Mouse (Mus musculus): ENCODE results near the gene Trub2. TPM values are rescaled to one million over a fixed set of nuclear protein-coding genes. Genes with fewer than 3 reads are reported as not detected.

Gene Trub2
- polyA plus RNA-seq, 1 experiment = 40.0 TPM

GRCm38 (mm10) chr2:29733348-29733747 is 55.0 kb downstream of the Trub2 start:
- TF ChIP-seq POLR2A (IDR thresholded peaks at IDR 0.05; ENCODE audit: extremely low read depth, insufficient read depth, low read length) = no peak

GRCm38 (mm10) chr2:29732559-29732958 is 55.7 kb downstream of the Trub2 start:
- Histone ChIP-seq H3K27ac (ENCODE audit: insufficient read depth, low read length) (no peak overlapping the region), H3K4me1 (ENCODE audit: control insufficient read depth, insufficient read depth, low read length) (no peaks in the 10 kb centered on the region), H3K4me3 (ENCODE audit: insufficient read depth, low read length) (no peak overlapping the region)
- no peak for TF ChIP-seq CTCF (IDR thresholded peaks at IDR 0.05; ENCODE audit: extremely low read depth, insufficient read depth, low read length)
- TF ChIP-seq POLR2A (IDR thresholded peaks at IDR 0.05; ENCODE audit: extremely low read depth, insufficient read depth, low read length) = no peak

More at GRCm38 (mm10) chr2:29733348-29733747, 55.0 kb downstream of the Trub2 start:
- Histone ChIP-seq H3K4me1 (ENCODE audit: control insufficient read depth, insufficient read depth, low read length) (no peaks in the 10 kb centered on the region), H3K27ac (ENCODE audit: insufficient read depth, low read length) (no peak overlapping the region), H3K4me3 (ENCODE audit: insufficient read depth, low read length) (no peak overlapping the region)

GRCm38 (mm10) chr2:29731545-29731944 is 56.8 kb downstream of the Trub2 start:
- no peak for TF ChIP-seq POLR2A (IDR thresholded peaks at IDR 0.05; ENCODE audit: extremely low read depth, insufficient read depth, low read length)
- TF ChIP-seq CTCF (IDR thresholded peaks at IDR 0.05; ENCODE audit: extremely low read depth, insufficient read depth, low read length) = peak; percentile 49
- H3K4me1 ChIP-seq (ENCODE audit: control insufficient read depth, insufficient read depth, low read length) = no peaks in the 10 kb centered on the region
- no peak overlapping the region for H3K27ac ChIP-seq (ENCODE audit: insufficient read depth, low read length)
- H3K4me3 ChIP-seq (ENCODE audit: insufficient read depth, low read length) = no peak overlapping the region

GRCm38 (mm10) chr2:29729500-29729899 is 58.8 kb downstream of the Trub2 start:
- H3K4me3 ChIP-seq (ENCODE audit: insufficient read depth, low read length) = no peak overlapping the region
- no peak overlapping the region for H3K27ac ChIP-seq (ENCODE audit: insufficient read depth, low read length)
- no peak for TF ChIP-seq POLR2A (IDR thresholded peaks at IDR 0.05; ENCODE audit: extremely low read depth, insufficient read depth, low read length)
- H3K4me1 ChIP-seq (ENCODE audit: control insufficient read depth, insufficient read depth, low read length) = no peaks in the 10 kb centered on the region

GRCm38 (mm10) chr2:29724664-29725365 is 63.5 kb downstream of the Trub2 start:
- TF ChIP-seq CTCF (IDR thresholded peaks at IDR 0.05; ENCODE audit: extremely low read depth, insufficient read depth, low read length) (no peak), POLR2A (IDR thresholded peaks at IDR 0.05; ENCODE audit: extremely low read depth, insufficient read depth, low read length) (no peak)
- no peak overlapping the region for H3K27ac ChIP-seq (ENCODE audit: insufficient read depth, low read length)
- H3K4me1 ChIP-seq (ENCODE audit: control insufficient read depth, insufficient read depth, low read length) = no peaks in the 10 kb centered on the region
- H3K4me3 ChIP-seq (ENCODE audit: insufficient read depth, low read length) = no peak overlapping the region

- Histone ChIP-seq H3K4me3 (ENCODE audit: insufficient read depth, low read length) (no peak overlapping the region), H3K4me1 (ENCODE audit: control insufficient read depth, insufficient read depth, low read length) (no peaks in the 10 kb centered on the region), H3K27ac (ENCODE audit: insufficient read depth, low read length) (no peak overlapping the region)
- no peak for TF ChIP-seq POLR2A (IDR thresholded peaks at IDR 0.05; ENCODE audit: extremely low read depth, insufficient read depth, low read length)
Observed at GRCm38 (mm10) chr2:29723132-29723531, 65.2 kb downstream of the Trub2 start.

GRCm38 (mm10) chr2:29718581-29718980 is 69.7 kb downstream of the Trub2 start:
- Histone ChIP-seq H3K27ac (ENCODE audit: insufficient read depth, low read length) (no peak overlapping the region), H3K4me3 (ENCODE audit: insufficient read depth, low read length) (no peak overlapping the region), H3K4me1 (ENCODE audit: control insufficient read depth, insufficient read depth, low read length) (no peaks in the 10 kb centered on the region)
- TF ChIP-seq CTCF (IDR thresholded peaks at IDR 0.05; ENCODE audit: extremely low read depth, insufficient read depth, low read length) (no peak), POLR2A (IDR thresholded peaks at IDR 0.05; ENCODE audit: extremely low read depth, insufficient read depth, low read length) (no peak)

GRCm38 (mm10) chr2:29716691-29717090 is 71.6 kb downstream of the Trub2 start:
- no peak overlapping the region for H3K4me3 ChIP-seq (ENCODE audit: insufficient read depth, low read length)
- no peak for TF ChIP-seq POLR2A (IDR thresholded peaks at IDR 0.05; ENCODE audit: extremely low read depth, insufficient read depth, low read length)
- TF ChIP-seq CTCF (IDR thresholded peaks at IDR 0.05; ENCODE audit: extremely low read depth, insufficient read depth, low read length) = no peak
- H3K4me1 ChIP-seq (ENCODE audit: control insufficient read depth, insufficient read depth, low read length) = no peaks in the 10 kb centered on the region
- no peak overlapping the region for H3K27ac ChIP-seq (ENCODE audit: insufficient read depth, low read length)

- TF ChIP-seq CTCF (IDR thresholded peaks at IDR 0.05; ENCODE audit: extremely low read depth, insufficient read depth, low read length) (no peak), POLR2A (IDR thresholded peaks at IDR 0.05; ENCODE audit: extremely low read depth, insufficient read depth, low read length) (no peak)
- no peak overlapping the region for H3K27ac ChIP-seq (ENCODE audit: insufficient read depth, low read length)
Observed at GRCm38 (mm10) chr2:29716143-29716542, 72.2 kb downstream of the Trub2 start.

GRCm38 (mm10) chr2:29714127-29714526 is 74.2 kb downstream of the Trub2 start:
- no peak overlapping the region for H3K4me3 ChIP-seq (ENCODE audit: insufficient read depth, low read length)
- TF ChIP-seq POLR2A (IDR thresholded peaks at IDR 0.05; ENCODE audit: extremely low read depth, insufficient read depth, low read length) (no peak), CTCF (IDR thresholded peaks at IDR 0.05; ENCODE audit: extremely low read depth, insufficient read depth, low read length) (no peak)
- no peaks in the 10 kb centered on the region for H3K4me1 ChIP-seq (ENCODE audit: control insufficient read depth, insufficient read depth, low read length)
- no peak overlapping the region for H3K27ac ChIP-seq (ENCODE audit: insufficient read depth, low read length)

More at GRCm38 (mm10) chr2:29716143-29716542, 72.2 kb downstream of the Trub2 start:
- no peak overlapping the region for H3K4me3 ChIP-seq (ENCODE audit: insufficient read depth, low read length)
- no peaks in the 10 kb centered on the region for H3K4me1 ChIP-seq (ENCODE audit: control insufficient read depth, insufficient read depth, low read length)

Data from cortical plate, adult 2 months (tissue).